ENCODE assay signal across 20 mouse cellular contexts in the genomic region with DNA sequence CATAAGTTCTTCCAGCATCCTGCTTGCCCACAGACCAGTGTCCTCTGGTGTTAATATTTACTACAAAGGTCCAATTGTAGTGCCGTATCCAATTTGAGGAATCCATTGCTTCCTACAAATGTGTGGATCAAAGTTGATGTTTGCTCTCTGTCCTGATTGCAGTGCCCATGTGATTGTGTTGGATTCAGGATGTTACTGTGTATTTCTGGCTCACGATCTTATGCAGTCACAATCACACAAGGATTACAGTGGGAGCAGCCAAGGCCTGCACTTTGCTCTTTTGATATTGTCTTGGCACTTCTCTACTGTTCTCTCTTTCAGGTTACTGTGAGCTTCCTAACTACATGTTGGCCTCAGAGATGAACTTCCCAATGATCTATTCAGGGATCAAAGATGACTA. TPM values are rescaled to one million over a fixed set of nuclear protein-coding genes. Genes with fewer than 3 reads are reported as not detected.
"Had no signal": no experiment of that assay in that cellular context is flagged by ENCODE, and none has a peak within 500 bp of the region (broad histone marks: within the 10 kb centered on the region; RNA-seq: fewer than 3 reads in every experiment).

No protein-coding gene starts in this region.

- H3K27me3 ChIP-seq: neural tube, embryonic 13.5 days; neural tube, embryonic 15.5 days; stomach, embryonic 15.5 days had no signal

- H3K4me3 ChIP-seq: neural tube, embryonic 13.5 days; neural tube, embryonic 15.5 days; stomach, embryonic 15.5 days had no signal

- H3K36me3 ChIP-seq: neural tube, embryonic 13.5 days; neural tube, embryonic 15.5 days; stomach, embryonic 15.5 days had no signal

- DNase-seq: retina, postnatal 1 day; right cerebral cortex, adult 18-20 months; right cerebral cortex, postnatal 14 days; right cerebral cortex, postnatal 25 days; right cerebral cortex, postnatal 4 days; spleen, adult 18-20 months; thymus, adult 18-20 months; thymus, adult 2 months; thymus, postnatal 14 days; thymus, postnatal 25 days; thymus, postnatal 36 days; thymus, postnatal 4 days had no signal

- H3K9ac ChIP-seq: neural tube, embryonic 13.5 days; neural tube, embryonic 15.5 days; stomach, embryonic 15.5 days had no signal

- H3K4me2 ChIP-seq: neural tube, embryonic 13.5 days; neural tube, embryonic 15.5 days; stomach, embryonic 15.5 days had no signal

- H3K27ac ChIP-seq: neural tube, embryonic 13.5 days; neural tube, embryonic 15.5 days; stomach, embryonic 15.5 days; stomach, postnatal 0 days had no signal

- H3K4me1 ChIP-seq: neural tube, embryonic 13.5 days; neural tube, embryonic 15.5 days; stomach, embryonic 15.5 days had no signal

- H3K9me3 ChIP-seq: neural tube, embryonic 13.5 days; neural tube, embryonic 15.5 days; stomach, embryonic 15.5 days had no signal

RNA-seq across cellular contexts. Expression of gene Themis, which starts 20.3 kb away (rescaled TPM):
- polyA plus RNA-seq: neural tube, embryonic 13.5 days; neural tube, embryonic 14.5 days; neural tube, embryonic 15.5 days; small intestine, adult 2 months; stomach, embryonic 14.5 days; testis, adult 2 months had no signal
